Mouse (Mus musculus): ENCODE results near the gene Scarb1.

Gene Scarb1

GRCm38 (mm10) chr5:125364851-125365429 lies 24.0 kb upstream of the Scarb1 start:
- no peak for DNase-seq (ENCODE audit: low spot score in 2 of 2)

- no peak for DNase-seq (ENCODE audit: low spot score in 2 of 2)
Observed at GRCm38 (mm10) chr5:125363894-125364293, 23.0 kb upstream of the Scarb1 start.

GRCm38 (mm10) chr5:125360981-125361510 lies 20.2 kb upstream of the Scarb1 start:
- no peak for DNase-seq (ENCODE audit: low spot score in 2 of 2)

- no peak for DNase-seq (ENCODE audit: low spot score in 2 of 2)
Observed at GRCm38 (mm10) chr5:125360566-125360965, 19.7 kb upstream of the Scarb1 start.

GRCm38 (mm10) chr5:125358270-125358608 lies 17.3 kb upstream of the Scarb1 start:
- DNase-seq (ENCODE audit: low spot score in 2 of 2) = no peak

- no peak for DNase-seq (ENCODE audit: low spot score in 2 of 2)
Observed at GRCm38 (mm10) chr5:125357543-125358269, 16.8 kb upstream of the Scarb1 start.

- no peak for DNase-seq (ENCODE audit: low spot score in 2 of 2)
Observed at GRCm38 (mm10) chr5:125355650-125356049, 14.8 kb upstream of the Scarb1 start.

- DNase-seq (ENCODE audit: low spot score in 2 of 2) = no peak
Observed at GRCm38 (mm10) chr5:125354885-125355492, 14.1 kb upstream of the Scarb1 start.

GRCm38 (mm10) chr5:125352781-125353294 lies 11.9 kb upstream of the Scarb1 start:
- no peak for DNase-seq (ENCODE audit: low spot score in 2 of 2)

GRCm38 (mm10) chr5:125351939-125352338 lies 11.0 kb upstream of the Scarb1 start:
- DNase-seq (ENCODE audit: low spot score in 2 of 2) = no peak

GRCm38 (mm10) chr5:125351057-125351456 lies 10.2 kb upstream of the Scarb1 start:
- no peak for DNase-seq (ENCODE audit: low spot score in 2 of 2)

- no peak for DNase-seq (ENCODE audit: low spot score in 2 of 2)
Observed at GRCm38 (mm10) chr5:125349391-125349790, 8.5 kb upstream of the Scarb1 start.

- DNase-seq (ENCODE audit: low spot score in 2 of 2) = peak; percentile 46 to 66
Observed at GRCm38 (mm10) chr5:125348487-125348886, 7.6 kb upstream of the Scarb1 start.

- no peak for DNase-seq (ENCODE audit: low spot score in 2 of 2)
Observed at GRCm38 (mm10) chr5:125348067-125348466, 7.2 kb upstream of the Scarb1 start.

GRCm38 (mm10) chr5:125344296-125344695 lies 3.4 kb upstream of the Scarb1 start:
- no peak for DNase-seq (ENCODE audit: low spot score in 2 of 2)

GRCm38 (mm10) chr5:125341459-125342090 lies 681 bp upstream of the Scarb1 start:
- DNase-seq (ENCODE audit: low spot score in 2 of 2) = no peak

GRCm38 (mm10) chr5:125339851-125340531 lies 903 bp downstream of the Scarb1 start:
- DNase-seq (ENCODE audit: low spot score in 2 of 2) = peak in 1 of 2 experiments; percentile 14

- DNase-seq (ENCODE audit: low spot score in 2 of 2) = no peak
Observed at GRCm38 (mm10) chr5:125339108-125339751, 1.7 kb downstream of the Scarb1 start.

- no peak for DNase-seq (ENCODE audit: low spot score in 2 of 2)
Observed at GRCm38 (mm10) chr5:125337526-125337925, 3.4 kb downstream of the Scarb1 start.

- no peak for DNase-seq (ENCODE audit: low spot score in 2 of 2)
Observed at GRCm38 (mm10) chr5:125337012-125337411, 3.9 kb downstream of the Scarb1 start.

- no peak for DNase-seq (ENCODE audit: low spot score in 2 of 2)
Observed at GRCm38 (mm10) chr5:125333009-125333408, 7.9 kb downstream of the Scarb1 start.
